Mouse (Mus musculus) lung, postnatal 4 days (tissue): ENCODE data around the gene Iqsec1.
"Not testable (repeated sequence)": the region's sequence is repeated elsewhere in the genome, so short reads cannot be mapped to it uniquely, and the experiment has no call there.

Source experiments
- DNase-seq, 2 experiments: peaks; one replicate each; pipeline ENCODE4 v3.0.0; 2021

Gene Iqsec1

DNA sequence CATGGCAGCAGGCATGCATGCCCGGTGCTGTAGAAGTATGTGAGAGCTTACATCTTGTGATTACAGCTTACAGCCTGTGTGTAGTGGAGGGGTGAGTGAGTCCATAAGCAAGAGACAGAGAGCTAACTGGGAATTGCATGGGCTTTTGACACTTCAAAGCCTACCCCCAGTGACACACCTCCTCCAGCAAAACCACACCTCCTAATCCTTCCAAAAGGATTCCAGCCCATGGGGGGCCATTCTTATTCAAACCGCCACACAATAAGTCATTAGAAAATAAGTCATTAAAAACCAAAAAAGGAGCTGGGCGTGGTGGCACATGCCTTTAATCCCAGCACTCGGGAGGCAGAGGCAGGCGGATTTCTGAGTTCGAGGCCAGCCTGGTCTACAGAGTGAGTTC is 340.1 kb downstream of the Iqsec1 start:
- DNase-seq, result no peak

DNA sequence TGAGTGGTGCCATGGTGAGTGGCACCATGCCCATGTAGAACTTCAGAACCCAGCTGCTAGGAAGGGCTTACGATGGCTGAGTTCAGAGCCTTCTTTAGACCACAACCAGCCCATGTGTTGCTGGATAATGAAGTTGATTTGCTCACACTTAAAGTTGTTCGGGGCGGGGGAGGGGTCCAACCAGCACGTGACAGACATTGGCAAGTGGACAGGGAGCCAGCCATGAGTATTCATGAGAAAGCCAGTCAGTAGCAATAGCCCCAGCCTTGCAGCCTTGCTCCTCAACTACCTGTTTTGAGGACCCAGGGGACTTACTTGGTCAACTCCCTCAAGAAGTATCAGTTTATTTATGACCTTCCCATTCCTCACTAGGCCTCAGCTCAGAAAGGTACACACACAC is 343.5 kb downstream of the Iqsec1 start:
- DNase-seq, result no peak

DNA sequence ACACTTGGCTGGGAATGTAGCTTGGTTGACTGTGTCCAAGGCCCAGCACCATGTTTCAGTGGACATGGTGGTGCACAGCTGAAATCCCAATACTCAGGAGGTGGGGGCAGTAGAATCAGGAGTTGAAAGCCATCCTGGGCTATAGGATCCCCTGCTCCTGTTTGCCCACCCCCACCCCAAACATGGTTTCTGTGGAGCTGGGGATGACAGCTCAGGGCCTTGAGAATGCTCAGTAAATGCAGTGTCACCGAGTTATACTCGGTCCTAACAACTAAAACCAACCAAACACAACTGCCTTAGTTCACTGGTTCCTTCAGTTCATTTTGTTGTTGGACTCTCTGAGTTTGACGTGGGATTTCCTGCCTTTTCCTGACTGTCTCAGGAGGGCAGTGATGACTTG is 345.4 kb downstream of the Iqsec1 start:
- no peak for DNase-seq

DNA sequence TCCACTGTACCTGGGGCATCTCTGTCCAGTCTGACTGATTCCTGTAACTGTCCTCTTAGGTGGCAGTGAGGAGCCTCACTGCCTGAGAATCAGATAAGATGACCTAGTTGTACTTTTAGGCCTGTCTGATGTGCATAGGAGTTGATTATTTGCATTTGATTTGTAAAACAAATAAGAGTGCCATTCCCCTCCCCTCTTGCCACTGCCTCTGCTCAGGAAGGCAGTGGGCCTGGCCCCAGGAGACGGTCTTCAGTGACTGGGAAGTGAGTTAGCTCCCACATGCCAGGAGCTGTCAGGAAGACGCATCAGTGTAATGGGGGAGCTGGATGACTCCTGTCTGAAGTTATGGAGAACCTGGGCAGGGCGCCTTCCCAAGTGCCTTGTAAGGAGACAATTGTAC is 352.9 kb downstream of the Iqsec1 start:
- DNase-seq, result no peak

DNA sequence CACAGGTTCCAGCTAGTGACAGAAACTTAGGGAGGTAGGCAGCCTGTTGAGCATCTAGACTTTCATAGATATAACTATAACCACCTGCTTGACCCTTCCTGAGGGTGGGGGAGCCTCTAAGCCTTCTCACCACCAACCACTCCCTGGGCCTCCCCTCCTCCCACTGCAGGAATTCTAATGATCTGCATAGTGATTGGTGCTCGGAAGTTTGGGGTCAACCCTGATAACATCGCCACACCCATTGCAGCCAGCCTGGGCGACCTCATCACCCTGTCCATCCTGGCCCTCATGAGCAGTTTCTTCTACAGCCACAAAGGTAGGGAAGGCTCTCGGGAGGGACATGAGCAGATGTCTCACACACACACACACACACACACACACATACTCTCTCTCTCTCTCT is 353.4 kb downstream of the Iqsec1 start:
- no peak for DNase-seq

DNA sequence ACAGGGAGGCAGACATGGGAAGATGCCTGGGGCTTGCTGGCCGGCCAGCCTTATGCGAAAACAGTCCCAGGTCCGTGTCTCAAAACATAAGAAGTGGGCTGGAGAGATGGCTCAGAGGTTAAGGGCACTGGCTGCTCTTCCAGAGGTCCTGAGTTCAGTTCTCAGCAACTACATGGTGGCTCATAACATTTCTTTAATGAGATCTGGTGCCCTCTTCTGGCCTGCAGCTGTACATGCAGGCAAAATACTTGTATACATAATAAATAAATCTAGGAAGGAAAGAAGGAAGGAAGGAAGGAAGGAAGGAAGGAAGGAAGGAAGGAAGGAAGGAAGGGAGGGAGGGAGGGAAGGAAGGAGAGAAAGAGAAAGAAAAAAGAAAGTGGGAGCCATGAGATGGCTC is 356.0 kb downstream of the Iqsec1 start:
- DNase-seq, result not testable (repeated sequence)

DNA sequence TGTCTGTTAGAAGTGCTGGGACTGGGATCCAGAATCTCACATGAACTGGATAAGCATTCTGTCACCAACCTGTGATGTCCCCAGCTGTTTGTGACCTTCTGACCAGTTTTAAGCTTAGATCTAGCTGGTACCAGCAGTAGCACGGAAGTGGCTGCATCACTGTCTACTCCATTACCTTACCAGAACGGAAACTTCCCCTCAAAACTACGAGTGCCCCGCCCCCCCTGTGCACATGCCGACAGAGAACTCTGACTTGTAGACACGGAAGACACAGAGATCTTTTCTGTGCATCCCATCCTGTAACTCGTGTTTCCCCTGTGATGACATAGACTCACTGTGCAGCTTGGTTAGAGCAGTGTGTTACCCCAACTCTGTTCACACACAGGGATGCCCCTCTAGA is 358.1 kb downstream of the Iqsec1 start:
- DNase-seq, result no peak

DNA sequence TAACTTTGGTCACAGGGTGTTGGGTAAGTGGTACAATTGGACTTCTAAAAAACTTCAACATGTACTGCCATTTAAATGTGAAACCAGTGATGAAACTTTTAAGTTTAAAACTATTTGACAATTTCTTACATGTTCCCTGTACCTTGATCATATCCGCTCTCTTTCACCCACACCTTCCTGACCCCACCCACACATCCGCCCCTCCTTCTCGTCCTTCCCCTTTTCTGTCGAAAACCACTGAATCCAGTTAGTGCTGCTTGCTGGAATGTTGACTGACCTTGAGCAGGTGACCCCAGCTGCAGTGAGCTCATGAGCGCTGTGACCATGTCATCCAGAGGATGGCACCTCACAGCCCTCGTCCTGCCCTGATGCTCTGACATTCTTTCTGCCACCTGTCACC is 359.0 kb downstream of the Iqsec1 start:
- no peak for DNase-seq

DNA sequence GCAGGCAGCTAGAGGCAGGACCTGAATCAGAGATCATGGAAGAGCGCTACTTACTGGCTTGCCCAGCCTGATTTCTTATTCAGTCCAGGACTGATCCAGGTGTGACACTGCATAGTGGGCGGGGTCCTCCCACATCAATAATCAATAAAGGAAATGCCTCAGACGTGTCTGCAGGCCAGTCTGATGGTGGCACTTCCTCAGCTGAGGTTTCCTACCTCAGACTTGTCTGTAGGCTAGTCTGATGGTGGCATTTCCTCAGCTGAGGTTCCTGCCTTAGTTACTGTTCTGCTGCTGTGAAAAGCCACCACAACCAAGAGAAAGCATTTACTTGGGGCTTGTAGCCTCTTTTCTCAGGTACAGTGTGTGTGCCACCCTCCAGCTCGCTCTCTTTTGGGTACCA is 360.9 kb downstream of the Iqsec1 start:
- DNase-seq, result no peak

DNA sequence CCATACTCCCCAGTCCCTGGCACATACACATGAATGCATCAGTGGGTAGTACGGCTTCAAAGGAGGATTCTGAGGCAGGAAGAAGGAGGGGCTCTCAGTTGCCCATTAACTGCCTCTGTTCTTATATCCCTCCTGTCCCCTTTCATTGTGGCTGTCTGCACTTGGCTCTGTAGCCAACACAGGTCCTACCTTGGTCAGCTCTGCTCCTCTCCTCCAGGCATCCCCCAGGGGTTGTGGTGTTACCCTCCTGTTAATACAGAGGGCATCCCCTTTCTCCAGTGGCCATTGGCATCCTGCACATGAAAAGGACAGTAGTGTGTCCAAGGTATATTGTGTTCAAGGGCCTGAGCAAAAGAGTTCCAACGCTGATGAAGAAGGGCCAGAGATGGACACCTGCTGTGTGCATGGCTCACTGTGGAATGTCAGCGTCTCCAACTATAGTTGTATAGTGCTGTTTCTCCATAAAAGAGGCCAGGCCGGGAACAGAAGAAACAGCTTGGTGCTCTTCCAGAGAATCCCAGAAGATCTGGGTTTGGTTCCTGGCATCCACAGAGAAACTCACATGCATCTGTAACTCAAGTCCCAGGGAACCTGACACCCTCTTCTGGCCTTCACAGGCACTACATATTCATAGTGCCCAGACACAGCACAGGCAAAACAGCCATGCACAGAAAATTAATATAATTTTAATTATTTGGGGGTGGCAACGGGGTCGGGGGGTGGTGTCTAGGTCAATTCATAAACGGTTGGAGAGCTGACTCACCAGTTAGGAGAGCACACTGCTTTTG is 363.1 kb downstream of the Iqsec1 start:
- DNase-seq, result no peak

DNA sequence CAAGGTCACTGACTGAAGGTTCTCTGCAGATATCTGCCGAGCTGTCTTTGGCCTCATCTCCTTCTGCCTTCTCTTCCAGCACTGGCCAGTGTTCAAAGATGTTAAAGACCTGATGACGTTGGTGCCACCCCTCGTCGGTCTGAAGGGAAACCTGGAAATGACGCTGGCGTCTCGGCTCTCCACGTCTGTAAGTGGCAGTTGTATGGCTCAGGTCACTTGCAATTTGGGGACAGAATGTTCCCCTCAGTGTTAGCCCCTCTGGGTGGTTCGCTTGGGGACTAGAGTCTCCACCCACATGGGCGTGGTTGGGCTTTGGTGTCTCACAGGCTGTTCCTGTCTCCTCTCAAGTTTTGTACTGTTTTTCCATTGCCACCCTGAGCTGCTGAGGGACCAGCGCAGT is 363.8 kb downstream of the Iqsec1 start:
- DNase-seq, result peak; percentile 30 to 61

DNA sequence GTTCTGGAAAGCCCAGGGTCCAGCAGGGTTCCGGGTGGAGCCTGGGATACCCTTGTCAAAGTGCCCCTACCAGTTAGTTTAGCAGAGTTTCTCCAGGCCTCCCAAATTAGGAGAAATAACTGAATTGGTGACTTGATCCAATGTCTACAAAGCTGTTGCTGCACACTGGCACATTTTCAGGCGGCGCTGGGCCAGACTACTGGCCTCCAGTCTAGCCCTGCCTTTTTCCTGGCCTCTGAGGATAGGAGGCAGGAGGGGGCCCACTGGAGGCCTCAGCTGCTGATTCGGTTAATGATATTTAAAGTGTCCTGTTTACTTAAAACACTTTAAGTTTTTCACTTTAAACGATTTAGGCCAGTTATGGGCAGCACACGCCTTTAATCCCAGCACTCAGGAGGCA is 364.3 kb downstream of the Iqsec1 start:
- DNase-seq, result peak; percentile 72 to 87

DNA sequence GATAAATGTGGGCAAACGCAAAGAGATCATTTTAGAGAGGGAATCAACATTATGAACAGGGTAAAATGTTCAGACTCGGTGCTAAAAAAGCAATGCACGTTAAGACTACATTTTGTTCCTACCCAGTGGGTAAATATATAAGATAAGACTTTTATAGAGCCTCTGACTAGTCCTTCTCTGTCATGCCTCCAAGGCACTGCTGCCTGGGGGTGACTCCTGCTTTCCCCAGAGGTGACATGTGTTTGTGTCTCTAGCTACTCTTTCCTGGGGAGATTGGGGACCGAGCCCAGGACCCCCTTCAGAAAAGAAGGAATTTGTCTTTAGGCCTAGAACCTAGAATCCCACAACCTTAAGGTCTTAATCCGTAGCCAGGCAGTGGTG is 365.0 kb downstream of the Iqsec1 start:
- no peak for DNase-seq

DNA sequence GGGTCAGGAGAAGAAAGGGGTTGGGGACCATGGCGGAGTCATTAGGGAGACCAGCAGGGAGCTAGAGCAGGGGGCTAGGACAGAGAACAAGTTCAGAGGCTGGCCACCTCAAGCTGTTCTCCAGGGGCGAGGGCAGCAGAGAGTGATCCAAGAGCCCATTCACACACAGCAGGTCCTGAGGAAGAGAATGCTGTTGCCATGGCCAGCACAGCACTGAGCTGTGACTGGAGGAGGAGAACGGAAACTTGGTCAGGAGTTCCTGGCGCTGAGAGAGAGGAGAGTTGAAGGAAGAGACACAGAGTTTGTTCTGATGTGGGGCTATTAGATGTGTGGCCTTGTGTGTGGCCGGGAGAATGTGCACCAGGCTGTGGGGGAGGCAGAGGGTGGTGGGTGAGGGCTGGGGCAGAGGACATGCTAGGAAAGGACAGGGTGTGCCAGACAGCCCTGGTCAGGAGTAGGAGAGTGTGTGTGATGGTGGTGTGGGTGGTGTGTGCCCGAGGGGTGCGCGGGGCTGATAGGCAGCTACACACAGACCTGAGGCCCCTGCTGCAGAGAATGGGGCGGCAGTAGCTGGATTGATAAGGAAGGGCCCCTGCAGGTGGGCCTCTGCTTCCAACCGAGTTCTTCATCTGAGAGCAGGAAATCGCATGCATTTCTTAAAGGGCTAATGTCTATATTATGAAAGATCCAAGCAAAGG is 365.6 kb downstream of the Iqsec1 start:
- no peak for DNase-seq

DNA sequence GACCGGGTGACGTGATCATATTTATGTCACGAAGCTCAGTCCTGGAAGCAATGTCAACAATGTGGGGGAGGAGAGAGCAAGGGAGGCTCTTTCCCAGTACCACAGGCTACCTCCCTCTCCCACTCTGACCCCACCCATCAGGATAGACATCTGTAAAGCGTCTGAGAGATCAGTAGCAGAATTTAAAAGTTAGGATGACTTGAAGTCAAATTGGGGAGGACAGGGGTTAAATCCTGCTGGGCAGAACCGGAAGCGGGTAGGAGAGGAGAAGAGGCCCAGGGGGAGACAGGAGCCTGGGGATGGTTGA is 366.9 kb downstream of the Iqsec1 start:
- no peak for DNase-seq

DNA sequence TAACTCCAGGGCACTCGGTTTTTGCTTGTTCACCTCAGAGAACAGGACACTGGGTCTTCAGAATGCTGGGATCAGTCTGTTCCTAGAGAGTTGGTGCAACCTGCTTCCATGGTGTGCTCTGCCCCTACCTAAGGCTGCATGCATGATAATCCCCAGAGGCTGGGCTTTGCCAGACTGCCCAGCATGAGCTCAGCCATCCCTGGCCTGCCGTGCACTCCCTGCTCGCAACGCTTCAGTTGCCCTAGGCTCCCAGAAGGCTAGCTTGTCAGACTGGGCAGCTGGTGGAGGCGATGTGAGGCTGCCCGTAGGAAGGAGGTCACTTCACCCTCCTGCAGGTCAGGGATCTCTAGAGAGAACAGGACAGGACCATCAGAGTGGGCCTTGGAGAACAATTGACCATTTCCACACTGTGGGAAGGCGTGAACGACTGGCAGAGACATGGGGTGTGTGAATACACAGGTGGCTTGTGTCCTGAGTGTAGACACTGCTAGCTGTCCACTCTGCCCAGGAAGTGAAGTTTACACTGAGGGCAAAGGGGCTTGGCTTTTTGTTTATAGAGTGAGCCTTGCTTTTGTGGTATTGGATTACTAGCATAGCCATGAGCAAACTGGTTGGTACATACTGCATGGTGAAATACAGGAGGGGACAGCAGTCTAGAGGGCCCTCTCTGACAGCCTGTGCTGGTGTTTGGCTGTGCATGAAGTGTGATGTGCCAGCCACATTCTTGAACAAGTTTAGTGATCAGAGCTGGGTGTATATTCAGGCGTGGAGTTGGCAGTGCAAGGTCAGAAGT is 367.5 kb downstream of the Iqsec1 start:
- DNase-seq, result no peak

DNA sequence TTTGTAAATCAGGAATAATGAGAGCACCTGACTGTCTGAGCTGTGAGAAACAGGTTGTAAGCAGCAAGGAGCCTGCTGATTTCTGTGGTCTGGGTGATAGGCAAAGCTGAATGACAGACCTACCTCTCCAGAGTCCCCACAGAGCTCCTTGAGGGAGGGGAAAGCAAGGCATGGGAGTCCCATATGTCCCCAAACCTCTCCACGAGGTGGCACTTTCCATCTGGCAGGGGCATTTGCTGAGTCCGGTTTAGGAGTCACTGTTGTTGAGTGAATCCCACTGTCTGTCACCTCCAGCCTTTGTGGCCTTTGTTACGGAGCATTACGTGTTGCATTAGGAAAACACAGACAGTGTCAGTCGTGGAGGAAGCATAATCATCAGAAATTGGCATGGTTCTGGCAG is 368.5 kb downstream of the Iqsec1 start:
- DNase-seq, result no peak

DNA sequence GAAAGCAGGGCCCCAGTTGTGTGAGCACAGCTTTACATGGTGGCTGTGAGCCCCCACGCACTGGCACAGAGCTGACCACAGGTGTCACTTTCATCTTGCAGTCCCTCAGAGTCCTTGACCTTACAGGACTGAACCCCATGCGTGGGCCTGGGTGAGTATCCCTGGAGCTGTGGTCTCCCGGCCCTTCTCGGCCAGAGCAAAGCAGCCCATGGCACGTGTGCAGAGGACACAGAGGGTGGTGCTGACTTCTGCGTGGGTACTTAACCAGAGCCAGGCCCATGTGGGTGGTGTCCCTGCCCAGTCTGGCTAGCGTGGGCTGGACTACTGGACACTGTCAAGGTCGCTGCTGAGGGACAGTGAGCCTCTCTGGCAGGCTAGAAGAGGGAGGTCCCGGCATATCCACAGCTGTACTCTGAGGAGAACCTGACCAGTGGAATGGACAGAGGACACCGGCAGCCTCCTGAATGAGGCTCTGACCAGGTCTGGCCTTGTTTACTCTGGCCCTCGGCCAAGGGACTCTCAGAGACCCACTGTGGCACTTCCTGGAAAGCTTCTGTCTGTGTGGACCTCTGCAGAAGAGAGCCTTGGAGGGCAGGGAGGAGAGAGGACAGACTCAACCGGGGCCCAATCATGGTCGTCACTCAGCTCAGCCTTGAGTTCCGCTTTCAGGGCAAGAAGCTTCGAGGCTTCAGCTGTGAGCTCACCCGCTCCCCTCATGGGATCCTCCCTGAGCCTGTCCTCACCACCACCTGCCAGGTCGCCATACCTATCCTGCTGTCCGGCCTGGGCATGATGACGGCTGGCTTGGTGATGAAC is 369.5 kb downstream of the Iqsec1 start:
- peak; percentile 54 to 72 for DNase-seq

DNA sequence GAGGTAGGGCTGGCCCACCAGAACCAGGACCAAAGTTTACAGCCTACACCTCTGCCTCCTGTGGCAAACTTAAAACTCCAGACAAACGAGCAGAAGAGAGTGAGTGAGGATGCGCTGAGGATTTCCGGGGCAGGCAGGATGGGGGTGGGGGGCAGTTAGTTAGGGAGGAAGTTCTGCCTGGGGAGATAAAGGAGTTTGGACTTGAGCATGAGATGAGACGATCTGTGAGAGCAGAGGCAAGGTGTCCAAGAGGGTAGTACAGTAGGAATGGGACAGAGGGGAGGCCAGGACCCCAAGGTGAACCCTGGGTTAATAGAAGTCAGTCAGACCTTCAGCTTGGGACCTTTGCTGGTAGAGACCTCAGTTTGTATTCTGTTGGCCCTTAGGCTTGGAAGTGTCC is 370.2 kb downstream of the Iqsec1 start:
- DNase-seq, result peak in 1 of 2 experiments; percentile 28

DNA sequence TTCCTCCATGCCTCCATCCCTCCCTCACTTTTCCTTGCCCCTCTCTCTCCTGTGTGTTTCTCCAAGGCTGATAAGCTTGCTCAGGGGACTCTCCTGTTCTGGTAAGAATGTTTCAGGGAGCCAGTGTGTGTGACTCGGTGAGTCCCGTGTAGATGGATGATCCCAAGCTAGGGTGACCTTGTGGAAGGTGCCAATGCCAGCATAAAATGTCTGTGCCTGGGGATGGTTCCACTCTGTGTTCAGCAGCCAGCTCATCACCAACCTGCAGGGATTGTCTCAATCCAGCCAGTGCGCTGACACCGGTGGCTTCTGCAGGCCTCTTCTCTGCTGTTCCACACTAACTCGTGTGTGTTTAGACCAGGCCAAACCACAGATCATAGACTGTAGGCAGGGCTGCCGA is 372.0 kb downstream of the Iqsec1 start:
- DNase-seq, result no peak

DNA sequence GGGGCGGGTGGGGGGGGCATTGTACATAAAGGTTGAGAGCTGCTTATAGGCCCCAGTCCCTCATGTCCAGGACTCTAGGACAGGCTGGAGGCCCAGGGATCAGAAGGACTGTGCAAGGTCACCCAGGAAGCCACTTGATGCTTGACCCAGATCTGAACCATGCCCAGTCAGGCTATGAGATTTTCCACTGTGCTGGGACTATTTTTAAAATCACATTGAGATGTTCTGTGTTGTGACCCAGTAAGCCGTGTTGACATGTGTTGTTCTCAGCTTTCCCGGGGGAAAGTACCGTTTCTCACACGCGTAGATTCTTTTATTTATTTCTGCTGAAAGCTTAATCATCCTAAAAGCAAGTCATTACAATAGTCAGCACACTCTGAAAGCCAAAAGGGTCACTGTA is 372.5 kb downstream of the Iqsec1 start:
- DNase-seq, result no peak

DNA sequence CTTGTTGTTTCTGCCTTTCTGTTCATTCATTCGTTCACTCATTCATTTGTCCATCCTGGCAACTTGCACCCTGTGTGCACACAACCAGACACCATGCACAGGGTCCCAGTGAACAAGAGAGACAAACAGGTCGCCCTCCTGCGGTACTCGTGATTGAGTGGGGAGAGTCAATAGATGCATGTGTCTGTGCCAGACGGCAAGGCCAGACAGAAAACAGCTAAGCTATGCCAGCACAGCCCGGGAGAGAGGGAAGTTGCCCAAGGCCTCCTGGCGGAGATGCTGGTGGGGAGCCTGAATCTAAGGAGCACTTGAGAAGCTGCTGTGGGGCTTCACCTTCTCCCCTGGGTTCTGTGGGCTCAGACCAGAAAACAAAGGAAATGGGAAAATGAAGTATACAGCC is 373.1 kb downstream of the Iqsec1 start:
- DNase-seq, result no peak

DNA sequence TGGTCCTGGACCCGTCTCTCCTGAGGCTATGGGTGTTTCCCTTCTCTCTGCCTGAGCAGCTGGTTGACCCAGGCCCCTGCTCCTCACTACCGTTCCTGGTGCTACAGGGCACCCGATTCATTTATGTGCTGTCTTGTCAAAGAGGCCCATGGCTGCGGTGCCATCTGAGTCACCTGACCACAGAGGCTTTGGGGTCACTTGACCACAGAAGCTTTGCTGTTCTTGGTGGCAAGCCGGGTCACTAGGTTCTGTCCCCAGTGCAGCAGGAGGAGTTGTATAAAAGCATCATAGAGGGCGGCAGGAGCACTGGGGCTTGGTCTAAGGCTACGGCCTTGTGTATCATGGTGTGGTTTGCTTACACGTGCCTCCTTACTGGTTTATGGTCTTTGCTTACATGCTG is 375.2 kb downstream of the Iqsec1 start:
- no peak for DNase-seq
